Mouse (Mus musculus): ENCODE data around the gene Gm49320.
A peak's percentile ranks its signal among the peaks of the same experiment; 100 is the strongest.

The Gm49320 gene

DNA sequence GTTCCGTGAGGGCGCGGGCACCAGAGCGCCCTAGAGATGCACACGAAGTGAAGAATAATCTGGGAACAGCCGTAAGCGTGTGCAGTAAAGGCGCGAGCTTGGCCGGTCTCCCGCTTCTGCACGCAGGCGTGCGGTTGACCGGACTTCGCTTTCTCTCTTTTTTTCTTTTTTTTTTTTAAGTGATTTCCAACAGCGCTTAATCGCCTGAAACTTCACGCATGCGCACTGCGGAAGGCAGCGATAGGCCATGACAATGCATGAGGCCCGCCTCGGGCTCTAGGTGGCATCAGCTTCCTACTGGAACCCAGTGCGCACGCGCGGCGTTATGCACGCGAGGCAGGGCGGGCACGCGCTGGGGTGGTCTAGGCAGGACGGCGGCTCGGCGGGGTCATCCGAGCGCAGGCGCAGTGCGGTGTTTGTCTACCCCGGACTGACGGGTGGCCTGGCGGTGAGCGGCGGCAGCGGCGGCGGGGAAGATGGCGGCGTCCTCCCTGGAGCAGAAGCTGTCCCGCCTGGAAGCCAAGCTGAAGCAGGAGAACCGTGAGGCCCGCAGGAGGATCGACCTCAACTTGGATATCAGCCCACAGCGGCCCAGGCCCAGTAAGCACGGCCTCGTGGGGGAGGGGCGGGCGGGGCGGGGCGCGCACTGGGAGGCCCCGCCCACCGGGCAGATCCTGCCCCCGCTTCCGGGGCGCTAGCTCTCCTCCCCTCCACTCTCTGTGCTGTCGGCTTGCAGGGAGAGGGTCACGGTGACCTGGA is at the start of gene Gm49320, which contains the start of gene Map2k7:
Gm49320 (plus strand) TSS at position 432 of the 759 bp plus-strand sequence.
Map2k7 (plus strand) TSS at position 307 of the 759 bp plus-strand sequence.
- DNase-seq (ENCODE audit: low spot score in 2 of 2): peak; percentile 100

DNA sequence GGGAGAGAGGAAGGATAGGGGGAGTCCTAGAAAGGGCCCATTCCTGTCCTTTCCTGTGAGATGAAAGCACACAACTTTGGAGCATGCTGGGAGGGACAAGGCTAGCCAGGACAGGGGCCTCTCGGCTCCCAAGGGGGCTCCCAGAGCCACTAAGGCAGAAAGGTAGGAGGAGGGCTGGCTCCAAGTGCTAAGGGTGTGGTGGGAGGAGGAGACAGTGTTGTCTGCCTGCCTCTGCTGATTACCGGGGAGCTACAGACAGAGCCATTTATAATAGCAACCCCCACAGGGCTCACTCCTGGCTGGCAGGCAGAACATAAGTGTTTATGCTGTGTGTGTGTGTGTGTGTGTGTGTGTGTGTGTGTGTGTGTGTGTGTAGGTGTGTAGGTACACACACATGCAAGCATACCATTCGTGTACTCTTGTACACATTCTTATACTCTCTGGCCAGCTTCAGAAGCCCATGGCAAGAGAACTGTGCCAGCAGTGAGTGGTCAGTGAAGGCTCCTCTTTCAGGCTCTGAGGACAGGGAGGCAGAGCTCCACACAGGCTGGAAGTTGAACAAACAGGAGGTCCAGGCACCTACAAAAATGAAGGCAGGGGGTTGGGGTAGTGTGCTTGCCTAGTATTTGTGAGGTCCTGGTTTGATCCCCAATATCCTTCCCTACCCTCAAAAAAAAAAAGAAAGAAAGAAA is 49.5 kb upstream of the Gm49320 start:
- DNase-seq (ENCODE audit: low spot score in 2 of 2): no peak

- DNase-seq (ENCODE audit: low spot score in 2 of 2): peak in 1 of 2 experiments; percentile 21
Measured at GRCm38 (mm10) chr8:4192305-4192704, 46.4 kb upstream of the Gm49320 start.

DNA sequence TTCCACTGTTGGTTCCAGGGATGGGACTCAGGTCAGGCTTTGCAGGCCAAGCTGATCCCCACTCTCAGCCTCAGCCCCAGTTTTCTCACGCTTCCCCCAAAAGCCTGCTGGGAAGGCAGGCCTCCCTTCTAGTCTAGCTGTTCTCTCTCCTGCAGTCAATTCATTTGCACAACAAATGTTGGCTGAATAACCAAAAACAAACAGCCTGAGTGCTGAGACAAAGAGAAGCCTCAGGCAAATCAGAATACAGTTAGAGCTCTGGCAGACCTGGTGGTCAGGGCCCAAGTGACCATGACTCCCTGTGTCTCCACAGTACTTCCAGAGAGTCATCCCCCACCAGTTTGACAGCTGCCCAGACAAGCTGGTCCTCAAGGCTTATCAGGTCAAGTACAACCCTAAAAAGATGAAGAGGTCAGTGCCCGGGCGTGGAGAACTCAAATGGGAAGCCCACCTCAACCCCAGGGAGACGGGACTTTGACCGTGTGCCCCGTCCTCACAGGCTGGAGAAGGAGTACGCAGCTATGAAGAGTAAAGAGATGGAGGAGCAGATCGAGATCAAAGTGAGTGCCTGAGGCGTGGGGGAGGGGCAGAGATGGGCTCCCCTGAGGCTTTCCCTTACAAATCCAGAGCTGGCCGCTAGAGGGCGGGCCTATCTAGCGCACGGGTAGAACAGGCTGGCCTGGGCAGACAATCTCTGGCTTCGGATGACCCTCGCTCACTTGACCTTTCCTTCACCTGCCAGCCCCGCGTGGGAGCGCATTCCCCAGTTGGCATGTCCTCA is 45.7 kb upstream of the Gm49320 start:
- DNase-seq (ENCODE audit: low spot score in 2 of 2): peak; percentile 89 to 90

- no peak for DNase-seq (ENCODE audit: low spot score in 2 of 2)
Measured at GRCm38 (mm10) chr8:4193588-4193894, 45.1 kb upstream of the Gm49320 start.

DNA sequence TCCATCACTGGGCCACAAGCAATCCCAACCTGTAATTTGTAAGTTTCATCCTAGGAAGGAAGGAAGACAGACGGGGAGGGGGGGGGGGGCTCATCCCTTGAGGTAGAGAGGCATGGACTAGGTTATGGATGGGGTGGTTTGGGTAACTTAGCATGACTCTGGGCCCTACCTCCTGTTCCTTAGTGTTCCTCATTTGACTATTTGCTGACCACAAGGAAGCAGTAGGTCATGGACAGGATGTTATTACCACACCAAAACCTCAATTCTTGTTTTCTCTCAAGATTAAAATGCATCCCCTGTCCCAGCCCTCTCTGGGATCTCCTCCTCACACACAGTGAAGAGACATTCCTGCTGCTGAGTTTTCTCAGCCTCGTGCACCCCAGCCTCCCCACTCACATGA is 37.3 kb upstream of the Gm49320 start:
- no peak for DNase-seq (ENCODE audit: low spot score in 2 of 2)

GRCm38 (mm10) chr8:4205246-4206123 is 33.2 kb upstream of the Gm49320 start:
- DNase-seq (ENCODE audit: low spot score in 2 of 2): no peak

DNA sequence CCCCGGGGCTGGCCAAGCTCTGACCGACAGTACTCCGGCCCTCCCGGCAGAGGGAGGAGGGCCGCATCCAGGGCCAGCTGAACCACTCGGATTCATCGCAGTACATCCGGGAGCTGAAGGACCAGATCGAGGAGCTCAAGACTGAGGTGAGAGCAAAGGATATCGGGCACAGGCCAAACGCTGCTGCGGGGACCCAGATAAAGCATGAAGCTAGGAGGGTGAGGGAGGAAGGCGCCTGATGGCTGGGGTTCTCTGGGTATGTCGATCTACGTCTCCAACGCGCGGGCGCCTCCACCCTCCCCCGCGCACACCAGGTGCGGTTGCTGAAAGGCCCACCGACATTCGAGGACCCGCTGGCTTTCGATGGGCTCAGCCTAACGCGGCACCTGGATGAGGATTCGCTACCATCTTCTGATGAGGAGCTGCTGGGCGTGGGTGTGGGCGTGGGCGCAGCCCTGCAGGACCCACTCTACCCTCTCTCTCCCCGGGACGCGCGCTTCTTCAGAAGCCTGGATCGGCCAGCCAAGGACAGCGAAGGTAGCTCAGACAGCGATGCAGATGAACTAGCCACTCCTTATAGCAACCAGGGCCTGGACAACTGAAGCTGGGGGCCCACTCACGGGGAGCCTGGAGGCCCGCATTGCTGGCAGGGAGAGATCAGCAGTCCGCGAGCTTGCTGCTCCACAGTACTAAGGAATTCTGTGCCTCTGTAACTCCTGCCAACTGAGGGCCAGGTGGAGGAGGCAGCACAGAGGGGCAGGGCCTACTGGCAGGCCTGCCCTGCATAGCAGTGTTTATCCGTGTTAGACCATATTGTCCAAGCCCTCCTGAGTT is 32.3 kb upstream of the Gm49320 start:
- DNase-seq (ENCODE audit: low spot score in 2 of 2): no peak

DNA sequence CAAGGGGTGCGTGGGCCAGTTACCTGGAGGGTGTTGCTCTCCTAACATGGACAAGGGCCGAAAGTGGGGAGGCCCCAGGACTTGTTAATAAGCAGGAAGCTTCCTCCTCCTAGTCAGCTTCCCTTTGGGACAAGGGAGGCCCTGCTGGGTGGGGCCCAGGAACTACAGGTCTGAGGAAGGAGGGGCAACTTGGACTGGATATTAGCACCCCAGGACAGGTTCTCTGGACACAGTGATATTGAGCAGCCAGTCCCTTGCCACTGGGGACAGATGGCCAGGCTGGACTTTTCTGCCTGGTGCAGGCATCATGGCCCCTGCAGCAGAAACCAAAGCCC is 31.7 kb upstream of the Gm49320 start:
- no peak for DNase-seq (ENCODE audit: low spot score in 2 of 2)

- no peak for DNase-seq (ENCODE audit: low spot score in 2 of 2)
Measured at GRCm38 (mm10) chr8:4211097-4211496, 27.6 kb upstream of the Gm49320 start.

DNA sequence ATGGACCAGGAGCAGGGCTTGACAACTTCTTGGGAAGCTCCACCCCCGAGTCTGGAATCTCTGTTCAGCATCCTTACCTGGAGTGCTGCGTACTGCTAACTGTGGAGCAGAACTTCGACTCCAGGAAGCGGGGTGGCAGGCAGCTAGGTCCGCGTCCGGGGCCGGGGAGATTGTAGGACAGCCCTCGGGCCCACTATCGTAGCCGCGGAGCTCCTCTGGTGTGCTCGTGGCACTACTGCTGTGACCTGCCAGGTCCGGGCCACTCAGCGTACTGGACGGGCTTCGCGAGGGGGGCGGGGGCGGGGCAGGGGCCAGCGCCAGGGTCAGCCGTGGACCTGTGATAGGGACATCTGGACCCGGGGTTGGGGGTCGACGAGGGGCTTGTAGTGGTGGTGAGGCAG is 25.9 kb upstream of the Gm49320 start:
- no peak for DNase-seq (ENCODE audit: low spot score in 2 of 2)

DNA sequence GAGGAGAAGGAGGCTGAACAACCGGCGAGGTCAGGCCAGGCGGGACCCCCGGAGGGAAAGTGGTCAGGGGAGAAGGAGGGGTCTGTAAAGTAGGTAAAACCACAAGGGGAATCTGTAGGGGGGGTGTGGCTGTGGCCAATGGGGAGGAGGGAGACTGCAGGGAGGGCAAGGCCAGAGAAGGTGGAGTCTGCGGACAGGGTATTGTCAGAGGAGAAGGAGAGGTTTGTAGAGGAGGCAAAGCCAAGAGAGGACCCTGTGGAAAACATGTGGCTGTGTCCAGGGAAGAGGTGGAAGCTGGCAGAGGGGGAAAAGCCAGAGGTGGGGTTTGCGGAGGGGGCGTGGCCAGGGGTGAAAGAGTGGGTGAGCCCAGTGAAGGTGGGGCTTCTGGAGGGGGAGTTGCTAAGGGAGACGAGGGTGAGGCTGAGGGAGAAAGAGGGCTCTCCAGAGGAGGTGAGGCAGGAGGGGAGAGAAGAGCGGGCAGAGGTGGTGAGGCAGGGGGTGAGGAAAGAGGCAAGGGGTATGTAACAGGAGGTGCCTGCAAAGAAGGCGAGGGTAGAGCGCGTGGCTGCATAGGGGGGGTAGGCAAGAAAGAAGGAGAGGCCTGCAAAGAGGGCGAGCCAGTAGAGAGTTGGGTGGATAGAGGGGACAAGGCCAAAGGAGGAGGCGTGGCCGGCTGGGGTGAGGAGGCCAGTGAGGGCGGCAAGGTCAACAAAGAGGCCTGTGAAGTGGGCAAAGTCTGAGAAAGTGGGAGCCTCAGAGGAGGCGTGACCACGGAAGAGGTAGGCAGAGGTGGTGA is 25.3 kb upstream of the Gm49320 start:
- no peak for DNase-seq (ENCODE audit: low spot score in 2 of 2)

DNA sequence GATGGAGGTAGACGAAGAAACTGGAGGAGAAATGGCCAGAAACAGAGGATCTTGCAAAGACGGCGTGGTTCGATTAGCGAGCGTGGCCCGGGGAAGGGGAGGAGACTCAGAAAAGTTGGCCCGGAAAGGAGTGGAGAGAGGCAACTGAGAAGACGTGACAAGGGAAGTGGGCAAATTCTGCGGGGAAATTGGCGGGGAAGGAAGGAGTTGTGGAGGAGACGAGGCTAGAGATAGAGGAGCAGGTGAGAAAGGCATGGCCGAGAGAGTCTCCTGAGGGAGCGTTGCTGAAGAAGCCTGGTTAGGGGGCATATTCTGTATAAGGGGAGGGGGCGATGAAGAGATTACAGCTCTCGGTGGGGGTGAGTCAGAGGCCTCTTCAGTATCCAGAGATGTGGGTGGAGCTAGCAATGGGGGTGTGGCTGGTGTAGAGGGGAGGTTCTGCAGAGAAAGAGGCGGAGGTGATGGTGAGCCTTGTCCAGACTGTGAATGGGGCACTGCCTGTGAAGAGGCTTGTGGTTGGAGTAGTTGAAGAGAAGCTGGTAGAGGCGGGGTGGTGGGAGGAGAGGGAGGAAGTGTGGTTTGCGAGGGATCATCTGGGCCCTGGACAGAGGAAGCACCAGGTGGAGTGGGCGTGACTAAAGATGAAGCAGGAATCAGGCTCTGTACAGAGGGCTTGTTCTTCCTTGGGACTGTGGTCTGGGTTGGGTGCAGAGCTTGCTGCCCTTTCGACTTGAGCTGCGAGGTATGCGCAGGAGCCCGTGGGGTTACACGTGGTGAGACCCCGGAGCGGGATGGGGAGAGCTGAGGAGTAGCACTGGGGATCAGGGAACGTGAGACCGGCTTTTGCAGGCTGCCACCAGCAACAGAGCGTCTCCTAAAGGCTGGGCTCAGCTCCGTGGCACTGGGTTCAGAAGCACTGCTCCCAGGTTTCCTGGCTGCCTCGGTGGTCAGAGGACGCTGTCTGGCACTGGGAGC is 24.4 kb upstream of the Gm49320 start:
- DNase-seq (ENCODE audit: low spot score in 2 of 2): no peak

GRCm38 (mm10) chr8:4216296-4216695 is 22.4 kb upstream of the Gm49320 start:
- DNase-seq (ENCODE audit: low spot score in 2 of 2): no peak

GRCm38 (mm10) chr8:4216791-4217621 is 21.7 kb upstream of the Gm49320 start, which contains the start of gene Prr36:
Gene Prr36, minus strand, starts transcription at chr8:4217459.
- DNase-seq (ENCODE audit: low spot score in 2 of 2): no peak

DNA sequence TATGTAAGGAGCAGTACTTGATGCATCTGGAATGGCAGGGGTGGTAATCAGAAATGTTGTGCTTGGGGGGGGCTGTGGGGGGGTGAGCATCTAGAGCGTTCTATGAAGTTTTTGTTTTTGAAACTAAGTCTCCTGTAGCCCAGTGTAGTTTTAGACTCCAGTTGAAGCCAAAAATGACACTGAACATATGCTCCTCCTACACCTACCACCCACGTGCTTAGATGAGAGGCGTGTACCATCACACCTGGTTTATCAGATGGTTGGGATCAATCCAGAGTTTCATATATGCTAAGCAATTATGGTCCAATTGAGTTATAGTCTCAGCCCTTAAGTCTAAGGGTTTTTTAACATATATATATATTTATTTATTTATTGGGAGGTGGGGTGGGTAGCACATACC is 19.0 kb upstream of the Gm49320 start:
- no peak for DNase-seq (ENCODE audit: low spot score in 2 of 2)

DNA sequence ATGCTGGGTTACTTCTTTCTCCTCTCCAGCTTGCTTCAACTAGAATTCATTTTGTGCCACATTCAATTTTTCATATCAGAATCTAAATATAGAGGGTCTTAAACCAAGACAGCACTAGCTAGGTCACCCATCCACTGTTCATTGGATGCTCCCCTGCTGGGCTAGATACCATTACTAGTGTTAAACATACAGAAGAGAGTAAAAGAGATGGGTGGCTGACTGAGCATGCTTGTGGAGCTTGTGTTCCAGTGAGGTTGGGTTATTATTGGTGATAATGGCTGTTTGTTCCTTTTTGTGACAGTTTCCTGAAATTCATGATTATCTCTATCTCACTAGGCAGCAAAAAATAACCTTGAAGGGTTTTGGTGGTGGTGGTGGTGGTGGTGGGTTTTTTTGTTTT is 16.6 kb upstream of the Gm49320 start:
- DNase-seq (ENCODE audit: low spot score in 2 of 2): no peak

- DNase-seq (ENCODE audit: low spot score in 2 of 2): no peak
Measured at GRCm38 (mm10) chr8:4226323-4226722, 12.3 kb upstream of the Gm49320 start.

Data from frontal cortex, postnatal 25 days (tissue).